Mouse (Mus musculus): Measurements from ENCODE around the gene Crlf1.

DNA sequence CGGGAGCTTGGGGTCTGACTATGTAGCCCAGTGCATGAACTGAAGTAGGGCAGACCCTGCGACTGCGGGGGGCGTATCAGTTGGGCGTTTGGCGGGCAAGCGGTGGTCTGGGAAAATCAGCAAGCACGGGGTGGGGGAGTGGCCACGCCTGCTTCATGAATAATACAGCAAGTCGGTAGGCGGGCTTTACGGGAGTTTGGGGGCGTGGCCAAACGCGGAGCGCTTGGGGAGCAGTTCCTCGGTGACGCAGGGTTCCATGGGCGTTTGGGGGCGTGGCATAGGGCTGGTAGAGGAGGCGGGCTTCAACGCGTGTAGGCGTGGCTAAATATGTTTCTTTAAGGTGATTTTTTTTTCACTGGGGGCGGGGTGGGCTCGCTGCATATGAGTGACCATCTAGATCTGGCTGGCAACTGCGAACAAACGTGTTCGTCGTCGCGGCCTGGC, 45.7 kb downstream of the Crlf1 start:
- TF ChIP-seq CTCF (IDR thresholded peaks at IDR 0.05; ENCODE audit: insufficient read depth, low read length), result no peak
- peak; percentile 38; the same call in 1 of the 2 replicates for TF ChIP-seq POLR2A (IDR thresholded peaks at IDR 0.05; ENCODE audit: borderline replicate concordance, extremely low read depth, low read depth, low read length)

Measured in lung, adult 2 months (tissue).